Mouse (Mus musculus) brain, embryonic 14.5 days (tissue): ENCODE measurements at regions not wholly inside any gene's neighbourhood (a gene's known extent, or its start where the extent isn't known, plus 50 kb on each side); places are given as distances from the start of the nearest gene placed in this dataset.

ENCODE experiments used
- CTCF ChIP-seq: fragments of 200-500 bp; IDR thresholded peaks from 2 replicates; pipeline ENCODE4 v1.5.1; 2012; ENCODE audit warnings: inconsistent platforms, mild to moderate bottlenecking, moderate library complexity, borderline replicate concordance; ENCODE audit not compliant: insufficient read depth, insufficient read length; ENCODE audit errors: extremely low read depth
- POLR2A ChIP-seq: fragments of 200-500 bp; IDR thresholded peaks from 2 replicates; pipeline ENCODE4 v1.6.1; 2012; ENCODE audit warnings: mild to moderate bottlenecking, inconsistent platforms, borderline replicate concordance; ENCODE audit not compliant: poor library complexity, insufficient read depth, insufficient read length, severe bottlenecking; ENCODE audit errors: extremely low read depth

DNA sequence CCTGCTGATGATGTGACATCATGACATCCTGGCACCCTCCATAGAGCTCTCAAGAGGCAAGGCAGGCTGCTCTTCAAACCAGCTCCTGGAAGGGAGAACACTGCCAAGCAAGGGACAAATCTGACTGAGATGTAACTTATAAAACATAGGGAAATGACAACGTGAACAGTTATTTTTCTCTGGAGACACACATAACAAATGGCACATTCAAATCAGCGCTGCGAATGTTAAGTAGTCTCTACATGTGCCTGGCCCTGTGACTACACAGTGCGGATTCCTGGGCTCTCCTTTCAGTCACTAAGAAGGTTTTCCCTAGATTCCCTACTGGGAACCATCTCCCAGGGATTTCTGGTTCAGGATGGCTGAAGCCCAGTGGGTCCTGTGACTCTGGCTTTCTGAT, 121.4 kb upstream of the Npvf start:
- TF ChIP-seq CTCF, result no peak
- no peak for TF ChIP-seq POLR2A
